Mouse (Mus musculus) Patski (cell line): ENCODE measurements at regions not wholly inside any gene's neighbourhood (a gene's known extent, or its start where the extent isn't known, plus 50 kb on each side); places are given as distances from the start of the nearest gene placed in this dataset.
"Not testable (repeated sequence)": the region's sequence is repeated elsewhere in the genome, so short reads cannot be mapped to it uniquely, and the experiment has no call there.

Experiments
- ATAC-seq: fragments of 100-300 bp; one replicate; pipeline ENCODE4 v1.8.0; 2021
- CTCF ChIA-PET: fragments of 350-600 bp; sonication (Branson Sonifier 250); formaldehyde crosslinking; loops from one replicate; lab custom pipeline; 2022; ENCODE audit warnings: inconsistent platforms; lab: Charles Lee
- POLR2A ChIA-PET: fragments of 350-600 bp; sonication (Branson Sonifier 250); formaldehyde crosslinking; loops from one replicate; lab custom pipeline; 2022; ENCODE audit warnings: antibody characterized with exemption, inconsistent platforms; lab: Charles Lee
- DNase-seq: peaks from one replicate; pipeline ENCODE4 v3.0.0-alpha.2; 2011; ENCODE audit warnings: low read depth, low spot score
- H3K27me3 ChIP-seq: fragments of 371-371 bp; one replicate; pipeline ENCODE4 v1.5.1; 2021
- CTCF ChIP-seq: fragments of 100-300 bp; IDR thresholded peaks from one replicate; pipeline ENCODE4 v1.5.1; 2021
- in situ Hi-C: fragments of 300-500 bp; cut with MboI; formaldehyde crosslinking; loops from 3 replicates; pipeline ENCODE4 v1.11.1; 2018; ENCODE audit warnings: low pct_unique_long_range_greater_than_20kb, mixed read lengths

- peaks cover 5% of the 10 kb centered on the region for H3K27me3 ChIP-seq
- ChIA-PET POLR2A (no interaction called here), CTCF (no interaction called here)
- no peak for DNase-seq
- TF ChIP-seq CTCF = no peak
- no peak for ATAC-seq
- in situ Hi-C loops = no loop called here
These were observed 169.5 kb upstream of the Ipo5 start for GRCm38 (mm10) chr14:120741492-120742054.

- CTCF ChIA-PET = interaction anchor here (1.1 kb wide), 1 partner anchor 22 kb away, joined by 3 read pairs; no protein-coding TSS in a partner anchor
- POLR2A ChIA-PET = no interaction called here
- H3K27me3 ChIP-seq = peaks cover 22% of the 10 kb centered on the region
- TF ChIP-seq CTCF = no peak
- DNase-seq (no peak), ATAC-seq (no peak)
- in situ Hi-C loops = loop anchor here (25.0 kb wide), 1 partner anchor 517 kb away; no protein-coding TSS in a partner anchor
These were observed 157.0 kb upstream of the Ipo5 start for GRCm38 (mm10) chr14:120754011-120754410.

- peaks cover 23% of the 10 kb centered on the region for H3K27me3 ChIP-seq
- no peak for TF ChIP-seq CTCF
- in situ Hi-C loops = loop anchor here (5.0 to 25.0 kb wide), 2 partner anchors 518 to 678 kb away; no protein-coding TSS in a partner anchor
- CTCF ChIA-PET = interaction anchor here (1.3 kb wide), 1 partner anchor 91 kb away, joined by 3 read pairs; no protein-coding TSS in a partner anchor
- POLR2A ChIA-PET = no interaction called here
- DNase-seq = no peak
- ATAC-seq = no peak
These were observed 155.6 kb upstream of the Ipo5 start for GRCm38 (mm10) chr14:120755389-120755788.

GRCm38 (mm10) chr14:120758200-120758830 lies 152.7 kb upstream of the Ipo5 start:
- peaks cover 19% of the 10 kb centered on the region for H3K27me3 ChIP-seq
- in situ Hi-C loops = loop anchor here (5.0 to 25.0 kb wide), 2 partner anchors 521 to 681 kb away; no protein-coding TSS in a partner anchor
- CTCF ChIA-PET = no interaction called here
- ATAC-seq = no peak
- no peak for TF ChIP-seq CTCF
- no peak for DNase-seq
- POLR2A ChIA-PET = no interaction called here

GRCm38 (mm10) chr14:120762168-120762567 lies 148.9 kb upstream of the Ipo5 start:
- in situ Hi-C loops = loop anchor here (25.0 kb wide), 1 partner anchor 525 kb away; no protein-coding TSS in a partner anchor
- no peak for DNase-seq

GRCm38 (mm10) chr14:120762733-120763132 lies 148.3 kb upstream of the Ipo5 start:
- CTCF ChIA-PET = interaction anchor here (1.0 kb wide), 1 partner anchor 9 kb away, joined by 5 read pairs; no protein-coding TSS in a partner anchor
- H3K27me3 ChIP-seq = peaks cover 9% of the 10 kb centered on the region
- no peak for ATAC-seq
- TF ChIP-seq CTCF = no peak
- in situ Hi-C loops = loop anchor here (25.0 kb wide), 1 partner anchor 525 kb away; no protein-coding TSS in a partner anchor
- no peak for DNase-seq
- POLR2A ChIA-PET = no interaction called here

More at GRCm38 (mm10) chr14:120762168-120762567, 148.9 kb upstream of the Ipo5 start:
- no peak for ATAC-seq
- POLR2A ChIA-PET = no interaction called here
- no peak for TF ChIP-seq CTCF
- CTCF ChIA-PET = interaction anchor here (1.0 kb wide), 1 partner anchor 10 kb away, joined by 5 read pairs; no protein-coding TSS in a partner anchor
- H3K27me3 ChIP-seq = peaks cover 9% of the 10 kb centered on the region

- ATAC-seq = no peak
- CTCF ChIA-PET = interaction anchor here (0.7 to 0.8 kb wide), 2 partner anchors 28 to 688 kb away, joined by 3 read pairs; no protein-coding TSS in a partner anchor
- in situ Hi-C loops = loop anchor here (25.0 kb wide), 1 partner anchor 526 kb away; no protein-coding TSS in a partner anchor
- TF ChIP-seq CTCF = no peak
- DNase-seq = no peak
- H3K27me3 ChIP-seq = peaks cover 7% of the 10 kb centered on the region
- POLR2A ChIA-PET = no interaction called here
These were observed 147.2 kb upstream of the Ipo5 start for GRCm38 (mm10) chr14:120763796-120764195.

- in situ Hi-C loops = loop anchor here (25.0 kb wide), 1 partner anchor 527 kb away; no protein-coding TSS in a partner anchor
- POLR2A ChIA-PET = no interaction called here
- CTCF ChIA-PET = interaction anchor here (0.7 to 0.8 kb wide), 2 partner anchors 27 to 689 kb away, joined by 3 read pairs; no protein-coding TSS in a partner anchor
- H3K27me3 ChIP-seq = peaks cover 4% of the 10 kb centered on the region
- DNase-seq (no peak), ATAC-seq (no peak)
- TF ChIP-seq CTCF = peak; percentile 16
These were observed 146.6 kb upstream of the Ipo5 start for GRCm38 (mm10) chr14:120764386-120764785.

- no peak for TF ChIP-seq CTCF
- CTCF ChIA-PET = no interaction called here
- no peak for DNase-seq
- no peak for ATAC-seq
- peaks cover 4% of the 10 kb centered on the region for H3K27me3 ChIP-seq
- POLR2A ChIA-PET = no interaction called here
- in situ Hi-C loops = loop anchor here (25.0 kb wide), 1 partner anchor 529 kb away; no protein-coding TSS in a partner anchor
These were observed 144.6 kb upstream of the Ipo5 start for GRCm38 (mm10) chr14:120766451-120766850.

GRCm38 (mm10) chr14:120770579-120770978 lies 140.4 kb upstream of the Ipo5 start:
- no peak for DNase-seq
- H3K27me3 ChIP-seq = peaks cover 13% of the 10 kb centered on the region
- TF ChIP-seq CTCF = no peak
- in situ Hi-C loops = loop anchor here (25.0 kb wide), 1 partner anchor 533 kb away; no protein-coding TSS in a partner anchor
- no peak for ATAC-seq
- CTCF ChIA-PET = no interaction called here
- POLR2A ChIA-PET = no interaction called here

GRCm38 (mm10) chr14:120773001-120773400 lies 138.0 kb upstream of the Ipo5 start:
- DNase-seq, POLR2A ChIA-PET, ATAC-seq: not testable (repeated sequence)
- peaks cover 23% of the 10 kb centered on the region for H3K27me3 ChIP-seq
- CTCF ChIA-PET = interaction anchor here (2.4 kb wide), 1 partner anchor 19 kb away, joined by 6 read pairs; no protein-coding TSS in a partner anchor
- in situ Hi-C loops = loop anchor here (25.0 kb wide), 1 partner anchor 536 kb away; no protein-coding TSS in a partner anchor
